Mouse (Mus musculus) intestine, postnatal 0 days (tissue): ENCODE results near the gene Ddx55. TPM values are rescaled to one million over a fixed set of nuclear protein-coding genes. Genes with fewer than 3 reads are reported as not detected.
A peak's percentile ranks its signal among the peaks of the same experiment; 100 is the strongest.

Experiments
- ATAC-seq: fragments of 200-750 bp; cut with Nextera tagmentation; 2 replicates; pipeline ENCODE4 v1.8.0; 2017; ENCODE audit warnings: mild to moderate bottlenecking, moderate TSS enrichment, moderate library complexity
- H3K27ac ChIP-seq: fragments of 300-500 bp; sonication (generic); 2 replicates; pipeline ENCODE4 v1.5.1; 2014; ENCODE audit warnings: mild to moderate bottlenecking, low read depth, low read length, moderate library complexity
- H3K27me3 ChIP-seq: fragments of 300-500 bp; sonication (generic); replicated peaks from 2 replicates; pipeline ENCODE4 v1.6.1; 2014; ENCODE audit warnings: low read length, mixed read lengths; ENCODE audit not compliant: control insufficient read depth, insufficient read depth
- H3K36me3 ChIP-seq: fragments of 300-500 bp; sonication (generic); 2 replicates; pipeline ENCODE4 v1.6.1; 2014; ENCODE audit warnings: mild to moderate bottlenecking, moderate library complexity; ENCODE audit not compliant: control insufficient read depth, insufficient read depth
- H3K4me1 ChIP-seq: fragments of 300-500 bp; sonication (generic); replicated peaks from 2 replicates; pipeline ENCODE4 v1.6.1; 2014; ENCODE audit warnings: antibody characterized with exemption, low read length, mixed read lengths; ENCODE audit not compliant: control insufficient read depth, insufficient read depth
- H3K4me2 ChIP-seq: fragments of 300-500 bp; sonication (generic); replicated peaks from 2 replicates; pipeline ENCODE4 v1.6.1; 2014; ENCODE audit warnings: low read depth, mild to moderate bottlenecking, moderate library complexity
- H3K4me3 ChIP-seq: fragments of 300-500 bp; sonication (generic); 2 replicates; pipeline ENCODE4 v1.5.1; 2014; ENCODE audit warnings: low read depth, low read length
- H3K9ac ChIP-seq: fragments of 300-500 bp; sonication (generic); 2 replicates; pipeline ENCODE4 v1.6.1; 2014; ENCODE audit warnings: mild to moderate bottlenecking, low read depth, low read length
- H3K9me3 ChIP-seq: fragments of 300-500 bp; sonication (generic); 2 replicates; pipeline ENCODE4 v1.6.1; 2016; ENCODE audit warnings: mixed run types; ENCODE audit not compliant: control insufficient read depth
- CTCF ChIP-seq: sonication (generic); IDR thresholded peaks from 2 replicates; pipeline ENCODE4 v1.5.1; 2016; ENCODE audit warnings: low read depth, mild to moderate bottlenecking, control low read depth, antibody characterized with exemption, moderate library complexity
- WGBS: fragments of 180-500 bp; shearing (Covaris S2); extraction: QIAGEN DNeasy Blood & Tissue Kit; methylation state at CpG from one replicate; pipeline ENCODE4 v1.1.7; 2014; 5-methylcytosine and 5-hydroxymethylcytosine counted together
- polyA plus RNA-seq: library from polyadenylated mRNA; unstranded; fragments of >200 nt; fragmentation: Nextera tagmentation; extraction: Ambion mirVana; gene quantifications from 2 replicates; pipeline ENCODE4 v1.2.1, GENCODE M21; 2015

Gene Ddx55
- polyA plus RNA-seq, 1 experiment from 2014 or later: 6.3 TPM

GRCm38 (mm10) chr5:124532451-124532850 is 20.2 kb upstream of the Ddx55 start:
- Histone ChIP-seq H3K36me3 (no peaks in the 10 kb centered on the region), H3K4me1 (no peaks in the 10 kb centered on the region), H3K4me2 (no peak overlapping the region), H3K9ac (no peak overlapping the region), H3K27ac (no peak overlapping the region), H3K27me3 (no peaks in the 10 kb centered on the region; the same call in 1 of the 2 replicates), H3K4me3 (no peak overlapping the region), H3K9me3 (no peaks in the 10 kb centered on the region)
- no peak for ATAC-seq
- WGBS: 35% methylated on average over 7 of the region's 7 CpGs
- TF ChIP-seq CTCF: no peak

- Histone ChIP-seq H3K4me3 (no peak overlapping the region), H3K4me2 (no peak overlapping the region), H3K27me3 (no peaks in the 10 kb centered on the region; the same call in 1 of the 2 replicates), H3K9me3 (no peaks in the 10 kb centered on the region), H3K36me3 (no peaks in the 10 kb centered on the region), H3K9ac (no peak overlapping the region), H3K4me1 (no peaks in the 10 kb centered on the region), H3K27ac (no peak overlapping the region)
- WGBS: 61% methylated on average over 5 of the region's 5 CpGs
- TF ChIP-seq CTCF: no peak
- ATAC-seq: no peak
Measured at GRCm38 (mm10) chr5:124535016-124535415, 17.6 kb upstream of the Ddx55 start.

- H3K4me1 ChIP-seq: no peaks in the 10 kb centered on the region
- 0 out of 2 replicates have a peak overlapping the region, but pooled peaks have one; percentile 22 for H3K27ac ChIP-seq
- 0 out of 2 replicates have a peak overlapping the region, but pooled peaks have one; percentile 7 for H3K4me3 ChIP-seq
- TF ChIP-seq CTCF: peak; percentile 38
- peak overlapping the region; percentile 64 for H3K4me2 ChIP-seq
- H3K9me3 ChIP-seq: no peaks in the 10 kb centered on the region
- H3K9ac ChIP-seq: peak overlapping the region; percentile 27; the same call in 1 of the 2 replicates
- no peaks in the 10 kb centered on the region for H3K27me3 ChIP-seq
- WGBS: 11% methylated on average over 7 of the region's 17 CpGs
- no peak for ATAC-seq
- H3K36me3 ChIP-seq: no peaks in the 10 kb centered on the region
Measured at GRCm38 (mm10) chr5:124536776-124537175, 15.9 kb upstream of the Ddx55 start.

GRCm38 (mm10) chr5:124538813-124539792 is 13.6 kb upstream of the Ddx55 start:
- no peak for ATAC-seq
- 74% methylated on average over 15 of the region's 16 CpGs for WGBS

GRCm38 (mm10) chr5:124539905-124540304 is 12.8 kb upstream of the Ddx55 start:
- H3K9ac ChIP-seq: no peak overlapping the region
- no peaks in the 10 kb centered on the region for H3K27me3 ChIP-seq
- peaks cover 24% of the 10 kb centered on the region for H3K36me3 ChIP-seq
- H3K27ac ChIP-seq: 0 out of 2 replicates have a peak overlapping the region, but pooled peaks have one; percentile 96
- H3K4me3 ChIP-seq: peak overlapping the region; percentile 66
- TF ChIP-seq CTCF: no peak
- no peaks in the 10 kb centered on the region for H3K4me1 ChIP-seq
- no peak for ATAC-seq
- no peaks in the 10 kb centered on the region for H3K9me3 ChIP-seq
- 75% methylated on average over 4 of the region's 4 CpGs for WGBS
- peak overlapping the region; percentile 49; the same call in 1 of the 2 replicates for H3K4me2 ChIP-seq

More at GRCm38 (mm10) chr5:124538813-124539792, 13.6 kb upstream of the Ddx55 start:
- Histone ChIP-seq H3K36me3 (peaks cover 18% of the 10 kb centered on the region), H3K4me1 (no peaks in the 10 kb centered on the region), H3K27ac (no peak overlapping the region), H3K9ac (no peak overlapping the region), H3K4me2 (no peak overlapping the region), H3K4me3 (no peak overlapping the region), H3K27me3 (no peaks in the 10 kb centered on the region), H3K9me3 (no peaks in the 10 kb centered on the region)
- TF ChIP-seq CTCF: peak; percentile 74

GRCm38 (mm10) chr5:124540383-124540786 is 12.3 kb upstream of the Ddx55 start, which contains the start of gene Tmed2:
TSS of gene Tmed2 (plus strand) at chr5:124540695.
- peak; percentile 97 for ATAC-seq
- H3K4me1 ChIP-seq: no peaks in the 10 kb centered on the region
- H3K27ac ChIP-seq: peak within 1 kb of the TSS; percentile 96
- H3K9me3 ChIP-seq: no peaks in the 10 kb centered on the region
- peaks cover 27% of the 10 kb centered on the region for H3K36me3 ChIP-seq
- peak within 1 kb of the TSS; percentile 66 for H3K4me3 ChIP-seq
- under 1% methylated on average over 34 of the region's 35 CpGs for whole genome bisulfite sequencing
- peak within 1 kb of the TSS; percentile 66 for H3K4me2 ChIP-seq
- peak; percentile 63 for TF ChIP-seq CTCF
- H3K27me3 ChIP-seq: no peaks in the 10 kb centered on the region
- H3K9ac ChIP-seq: peak within 1 kb of the TSS; percentile 66
